Mouse (Mus musculus) adrenal gland, adult (tissue): Measurements from ENCODE around the gene Ttyh1.

Experiments used
- DNase-seq, 2 experiments: peaks; one replicate each; pipeline ENCODE4 v3.0.0; 2022 to 2023; ENCODE audit warnings: low spot score in 1 of 2; ENCODE audit not compliant: inconsistent age in 2 of 2

Gene Ttyh1

DNA sequence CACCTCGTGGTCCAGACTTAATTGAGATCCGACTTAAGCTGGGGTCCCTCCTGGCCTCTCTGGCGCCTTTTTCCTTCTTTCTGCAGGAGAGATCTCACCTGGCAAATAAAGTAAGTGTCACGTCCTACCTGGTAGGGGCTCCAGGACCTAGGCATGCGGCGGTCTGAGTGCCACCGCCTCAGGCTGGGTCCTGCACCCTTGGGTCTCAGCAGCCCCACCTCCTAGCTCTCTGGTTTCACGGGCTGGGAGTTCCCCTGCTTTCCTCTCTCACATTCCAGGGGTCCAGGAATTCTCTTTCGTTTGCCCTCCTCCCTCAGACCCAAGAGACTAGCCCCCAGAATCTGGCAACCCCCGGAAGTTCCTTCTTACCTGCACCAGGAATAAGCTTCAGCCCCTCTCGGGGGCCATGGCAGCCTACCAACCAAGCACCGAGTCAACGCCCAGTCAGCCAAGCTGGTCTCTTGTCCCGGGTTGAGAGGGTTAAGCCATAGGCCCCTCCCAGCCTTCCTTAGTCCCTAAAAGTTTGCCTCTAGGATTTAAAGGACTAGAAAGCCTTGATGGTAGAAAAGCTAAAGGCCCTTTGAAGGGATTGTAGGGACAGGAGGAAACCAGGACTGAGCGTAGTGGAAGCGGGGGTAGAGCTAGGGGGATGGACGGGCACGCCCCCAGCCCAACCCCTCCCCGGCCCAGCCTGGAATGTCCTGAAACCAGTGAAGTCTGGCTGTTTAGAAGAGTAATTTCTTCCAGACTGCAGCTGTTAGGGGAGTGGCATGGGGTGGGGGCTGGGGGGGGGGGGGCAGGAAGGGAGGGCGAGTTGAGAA is 45.1 kb downstream of the Ttyh1 start, which contains the start of gene Cdc42ep5:
TSS of gene Cdc42ep5 (minus strand) at position 771 of the 821 bp plus-strand sequence.
- peak; percentile 82 to 91 for DNase-seq

DNA sequence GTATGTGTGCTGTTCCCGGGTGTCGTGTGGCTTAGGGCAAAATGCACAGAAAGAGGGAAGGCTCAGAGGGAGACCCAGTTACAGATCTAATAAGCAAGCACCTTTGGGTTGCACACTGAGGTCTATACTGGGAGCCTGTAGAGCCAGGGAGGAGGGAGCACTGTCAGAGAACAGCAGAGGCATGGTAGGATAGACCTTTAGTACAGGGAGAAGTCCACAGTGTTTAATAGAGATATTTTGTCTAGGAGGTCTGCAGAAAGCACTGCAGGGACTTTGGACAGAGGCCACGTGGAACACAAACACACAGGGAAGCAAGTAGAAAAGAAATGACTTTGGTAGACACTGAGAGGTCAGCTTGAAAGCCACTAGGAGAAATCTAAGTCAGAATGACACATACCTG is 46.1 kb downstream of the Ttyh1 start:
- peak in 1 of 2 experiments; percentile 66 for DNase-seq

DNA sequence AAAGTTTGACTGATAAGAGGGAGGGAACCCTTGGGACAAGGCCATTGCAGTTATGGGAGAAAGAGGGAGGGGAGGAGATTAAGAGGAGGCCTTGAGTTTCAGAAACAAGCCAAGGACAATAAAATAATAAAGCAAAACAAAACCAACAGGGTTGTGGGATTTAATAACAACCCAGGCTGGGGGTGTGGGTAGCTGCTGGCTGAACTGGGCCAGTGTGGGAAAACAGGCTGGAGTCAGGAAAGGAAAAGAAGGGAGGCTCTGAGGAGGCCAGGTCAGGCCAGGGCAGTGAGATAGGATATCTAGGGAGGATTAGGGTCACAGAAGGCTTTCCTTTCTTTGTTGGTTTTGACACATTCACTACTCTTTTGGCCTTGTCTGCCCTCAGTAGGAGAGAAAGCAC is 47.9 kb downstream of the Ttyh1 start:
- peak; percentile 59 to 86 for DNase-seq

DNA sequence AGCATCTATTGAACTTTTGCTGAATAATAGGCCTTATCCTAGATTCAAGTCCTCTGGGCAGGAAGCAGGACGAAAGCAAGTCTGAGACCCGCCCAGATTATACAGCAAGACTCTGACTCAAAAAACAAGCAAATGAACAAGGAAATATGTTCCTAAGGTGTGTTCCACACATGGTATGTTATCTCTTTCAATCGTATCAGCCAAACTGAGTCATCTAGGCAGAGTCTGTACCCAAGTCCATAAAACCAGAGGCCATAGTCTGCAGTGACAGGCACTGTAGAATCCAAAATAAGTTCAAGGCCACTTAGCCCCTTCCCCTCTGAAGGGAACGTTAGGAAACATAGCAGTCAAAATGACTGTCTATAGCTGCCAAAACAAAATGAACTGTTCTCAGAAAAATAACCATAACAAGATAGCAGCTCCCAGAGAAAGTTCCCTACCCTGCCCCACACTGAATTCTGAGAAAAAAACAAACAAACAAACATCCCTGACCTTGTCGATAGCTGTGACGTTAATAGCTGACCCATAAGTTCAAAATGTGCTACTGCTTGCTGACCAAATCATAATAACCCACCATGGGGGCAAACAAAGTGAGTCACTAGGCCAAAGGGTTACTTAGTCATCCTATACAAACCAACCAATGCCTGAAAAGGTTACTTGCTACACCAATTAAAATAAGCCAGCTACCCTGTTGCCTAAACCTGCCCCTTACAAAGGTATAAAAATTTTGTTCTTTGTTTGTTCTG is 51.2 kb downstream of the Ttyh1 start:
- DNase-seq, result peak in 1 of 2 experiments; percentile 36

DNA sequence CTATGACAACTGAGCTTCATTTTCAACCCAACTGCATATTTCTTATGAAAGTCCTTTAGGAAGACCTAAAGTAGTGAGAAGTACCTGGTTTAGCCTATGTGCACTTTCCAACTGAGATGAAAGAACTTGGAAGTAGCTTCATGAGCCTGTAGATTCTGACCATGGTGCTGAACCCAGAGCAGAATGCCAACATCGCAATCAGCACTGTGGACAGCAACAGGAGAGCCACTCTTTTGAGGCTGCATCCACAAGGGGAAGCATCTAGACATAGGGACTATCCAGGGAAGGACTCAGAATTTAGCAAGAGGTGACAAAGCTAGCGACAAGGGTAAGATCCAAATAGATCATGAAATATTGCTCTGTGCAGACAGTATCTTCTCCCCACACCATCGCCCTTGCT is 59.2 kb downstream of the Ttyh1 start:
- peak; percentile 59 to 87 for DNase-seq
